Mouse (Mus musculus) hindbrain, embryonic 15.5 days (tissue): ENCODE measurements around the gene Zscan22. TPM values are rescaled to one million over a fixed set of nuclear protein-coding genes. Genes with fewer than 3 reads are reported as not detected.
A peak's percentile ranks its signal among the peaks of the same experiment; 100 is the strongest.
"Not testable (repeated sequence)": the region's sequence is repeated elsewhere in the genome, so short reads cannot be mapped to it uniquely, and the experiment has no call there.

ENCODE experiments used
- ATAC-seq: fragments of 200-750 bp; cut with Nextera tagmentation; 2 replicates; pipeline ENCODE4 v1.8.0; 2017; ENCODE audit warnings: low read depth, moderate number of reproducible peaks, moderate TSS enrichment; ENCODE audit not compliant: low FRiP score
- H3K27ac ChIP-seq: fragments of 300-500 bp; sonication (generic); replicated peaks from 2 replicates; pipeline ENCODE4 v1.5.1; 2015; ENCODE audit warnings: mild to moderate bottlenecking, inconsistent platforms
- H3K27me3 ChIP-seq: fragments of 300-500 bp; sonication (generic); 2 replicates; pipeline ENCODE4 v1.6.1; 2015; ENCODE audit warnings: control low read depth, inconsistent platforms
- H3K36me3 ChIP-seq: fragments of 300-500 bp; sonication (generic); 2 replicates; pipeline ENCODE4 v1.6.1; 2015; ENCODE audit warnings: control low read depth, inconsistent platforms
- H3K4me1 ChIP-seq: fragments of 300-500 bp; sonication (generic); replicated peaks from 2 replicates; pipeline ENCODE4 v1.6.1; 2015; ENCODE audit warnings: control low read depth, inconsistent platforms
- H3K4me2 ChIP-seq: fragments of 300-500 bp; sonication (generic); 2 replicates; pipeline ENCODE4 v1.6.1; 2015; ENCODE audit warnings: moderate library complexity, mild to moderate bottlenecking, inconsistent platforms
- H3K4me3 ChIP-seq: fragments of 300-500 bp; sonication (generic); 2 replicates; pipeline ENCODE4 v1.5.1; 2015; ENCODE audit warnings: mild to moderate bottlenecking, inconsistent platforms
- H3K9ac ChIP-seq: fragments of 300-500 bp; sonication (generic); 2 replicates; pipeline ENCODE4 v1.6.1; 2015; ENCODE audit warnings: inconsistent platforms
- H3K9me3 ChIP-seq: fragments of 300-500 bp; sonication (generic); 2 replicates; pipeline ENCODE4 v1.6.1; 2016; ENCODE audit warnings: control low read depth, inconsistent platforms
- WGBS: fragments of 180-500 bp; shearing (Covaris S2); methylation state at CpG from one replicate; pipeline ENCODE4 v1.1.7; 2015; 5-methylcytosine and 5-hydroxymethylcytosine counted together
- polyA plus RNA-seq: library from polyadenylated mRNA; unstranded; fragments of >200 nt; fragmentation: Nextera tagmentation; extraction: Ambion mirVana; gene quantifications from 2 replicates; pipeline ENCODE4 v1.2.1, GENCODE M21; 2015

Gene Zscan22
- 9.9 and 12.4 TPM in 2 replicates for polyA plus RNA-seq

DNA sequence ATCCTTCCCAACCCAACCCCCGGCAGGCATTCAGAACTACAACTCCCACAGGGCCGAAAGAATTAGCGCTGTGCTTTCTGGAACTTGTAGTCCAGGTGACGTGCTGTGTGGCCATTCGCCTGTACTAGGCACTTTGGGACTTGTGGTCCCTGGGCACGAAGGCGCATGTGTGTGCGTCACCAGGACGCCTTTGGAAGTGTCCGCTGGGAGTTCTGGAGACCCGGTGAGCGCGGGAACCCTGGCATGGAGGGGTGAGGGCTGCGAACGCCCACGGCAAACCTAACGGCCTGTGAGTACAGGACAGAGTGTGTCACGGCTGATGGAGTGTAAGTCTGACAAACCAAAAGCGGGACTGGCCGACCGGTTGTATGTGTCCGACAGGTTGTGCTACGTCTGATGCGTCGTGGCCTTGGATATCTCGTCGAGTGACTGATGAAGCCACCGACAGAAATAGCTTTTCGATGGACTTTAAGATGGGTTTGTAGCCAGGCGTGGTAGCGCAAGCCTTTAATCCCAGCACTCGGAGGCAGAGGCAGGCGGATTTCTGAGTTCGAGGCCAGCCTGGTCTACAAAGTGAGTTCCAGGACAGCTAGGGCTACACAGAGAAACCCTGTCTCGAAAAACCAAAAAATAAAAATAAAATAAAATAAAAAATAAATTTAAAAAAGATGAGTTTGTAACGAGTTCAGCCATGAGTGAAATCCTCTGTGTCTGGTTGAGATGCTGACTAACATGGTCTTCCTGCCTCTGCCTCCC, at the start of gene Zscan22:
Zscan22 (plus strand) TSS at position 161 of the 756 bp plus-strand sequence.
- no peaks in the 10 kb centered on the region for H3K9me3 ChIP-seq
- no peaks in the 10 kb centered on the region for H3K27me3 ChIP-seq
- H3K4me1 ChIP-seq = peaks cover 11% of the 10 kb centered on the region
- peak within 1 kb of the TSS; percentile 57 for H3K4me3 ChIP-seq
- peak within 1 kb of the TSS; percentile 54 for H3K4me2 ChIP-seq
- ATAC-seq = peak; percentile 98
- H3K9ac ChIP-seq = peak within 1 kb of the TSS; percentile 49
- no peaks in the 10 kb centered on the region; the same call in 1 of the 2 replicates for H3K36me3 ChIP-seq
- WGBS = 6% methylated on average over 36 of the region's 36 CpGs
- peak within 1 kb of the TSS; percentile 57 for H3K27ac ChIP-seq

DNA sequence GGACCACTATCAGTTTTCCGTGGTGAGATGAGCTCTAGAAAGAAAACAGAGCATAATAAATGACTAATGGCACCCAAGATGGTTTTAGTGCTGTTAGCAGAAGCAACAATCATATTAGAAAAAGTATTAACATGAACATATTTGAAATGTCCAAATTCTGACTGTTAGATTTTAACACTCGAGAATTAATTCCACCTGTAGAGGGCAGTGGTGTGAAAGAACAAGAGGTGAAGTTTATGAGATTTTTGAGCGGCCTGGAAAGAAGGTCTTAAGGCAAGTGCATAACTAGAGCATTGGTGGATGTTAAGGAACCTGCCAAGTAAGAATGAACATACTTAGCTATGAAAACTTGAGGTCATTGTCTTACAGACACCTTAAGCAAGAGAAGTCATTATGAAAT, 23.3 kb upstream of the Zscan22 start:
- Histone ChIP-seq H3K9me3 (peaks cover 3% of the 10 kb centered on the region; the same call in 1 of the 2 replicates), H3K27ac (no peak overlapping the region), H3K4me2 (no peak overlapping the region), H3K4me3 (no peak overlapping the region), H3K27me3 (0 out of 2 replicates have a peak, but pooled peaks cover 3% of the 10 kb centered on the region), H3K36me3 (no peaks in the 10 kb centered on the region), H3K4me1 (no peaks in the 10 kb centered on the region), H3K9ac (no peak overlapping the region)
- no peak for ATAC-seq
- WGBS = 32% methylated on average over 3 of the region's 3 CpGs

DNA sequence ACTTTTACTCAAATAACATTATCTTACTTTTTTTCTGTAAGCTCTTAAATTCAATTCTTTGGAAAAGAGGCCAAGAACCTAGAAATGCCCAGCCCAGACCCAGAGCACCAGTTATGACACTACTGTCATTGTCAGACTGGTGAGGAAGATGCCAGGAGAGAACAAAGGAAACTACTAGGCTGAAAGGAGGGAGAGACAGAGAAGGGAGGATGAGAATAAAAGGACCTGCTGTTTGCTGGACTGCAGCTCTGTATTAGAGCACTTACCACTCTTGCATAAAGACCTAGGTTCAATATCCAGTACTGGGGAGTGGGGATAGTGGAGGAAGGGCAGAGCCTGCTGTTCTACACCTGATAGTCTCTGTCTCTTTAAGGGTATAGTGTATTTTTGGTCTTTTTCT, 17.6 kb upstream of the Zscan22 start:
- Histone ChIP-seq H3K9me3 (no peaks in the 10 kb centered on the region), H3K27ac (no peak overlapping the region), H3K27me3 (no peaks in the 10 kb centered on the region), H3K4me3 (peak overlapping the region; percentile 85; the same call in 1 of the 2 replicates), H3K4me2 (peak overlapping the region; percentile 90), H3K36me3 (peaks cover 4% of the 10 kb centered on the region), H3K4me1 (peaks cover 19% of the 10 kb centered on the region), H3K9ac (no peak overlapping the region)
- peak; percentile 8; the same call in 1 of the 2 replicates for ATAC-seq

DNA sequence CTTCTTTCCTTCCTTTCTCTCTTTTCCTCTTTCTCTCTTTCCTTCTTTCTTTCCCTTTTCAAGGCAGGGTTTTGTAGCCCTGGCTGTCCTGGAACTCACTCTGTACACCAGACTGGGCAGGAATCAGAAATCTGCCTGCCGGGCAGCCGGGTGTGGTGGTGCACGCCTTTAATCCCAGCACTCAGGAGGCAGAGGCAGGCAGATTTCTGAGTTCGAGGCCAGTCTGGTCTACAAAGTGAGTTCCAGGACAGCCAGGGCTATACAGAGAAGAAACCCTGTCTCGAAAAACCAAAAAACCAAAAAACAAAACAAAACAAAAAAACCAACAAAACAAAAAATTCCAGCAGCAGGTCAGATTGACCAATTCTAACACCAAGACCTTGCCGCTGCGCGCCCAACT, 17.1 kb upstream of the Zscan22 start:
- peak overlapping the region; percentile 85 for H3K4me3 ChIP-seq
- WGBS = 43% methylated on average over 8 of the region's 8 CpGs
- peak overlapping the region; percentile 90 for H3K4me2 ChIP-seq
- peaks cover 19% of the 10 kb centered on the region for H3K4me1 ChIP-seq
- ATAC-seq = peak; percentile 4
- H3K9ac ChIP-seq = peak overlapping the region; percentile 80
- H3K36me3 ChIP-seq, H3K9me3 ChIP-seq, H3K27me3 ChIP-seq: not testable (repeated sequence)
- H3K27ac ChIP-seq = peak overlapping the region; percentile 73

DNA sequence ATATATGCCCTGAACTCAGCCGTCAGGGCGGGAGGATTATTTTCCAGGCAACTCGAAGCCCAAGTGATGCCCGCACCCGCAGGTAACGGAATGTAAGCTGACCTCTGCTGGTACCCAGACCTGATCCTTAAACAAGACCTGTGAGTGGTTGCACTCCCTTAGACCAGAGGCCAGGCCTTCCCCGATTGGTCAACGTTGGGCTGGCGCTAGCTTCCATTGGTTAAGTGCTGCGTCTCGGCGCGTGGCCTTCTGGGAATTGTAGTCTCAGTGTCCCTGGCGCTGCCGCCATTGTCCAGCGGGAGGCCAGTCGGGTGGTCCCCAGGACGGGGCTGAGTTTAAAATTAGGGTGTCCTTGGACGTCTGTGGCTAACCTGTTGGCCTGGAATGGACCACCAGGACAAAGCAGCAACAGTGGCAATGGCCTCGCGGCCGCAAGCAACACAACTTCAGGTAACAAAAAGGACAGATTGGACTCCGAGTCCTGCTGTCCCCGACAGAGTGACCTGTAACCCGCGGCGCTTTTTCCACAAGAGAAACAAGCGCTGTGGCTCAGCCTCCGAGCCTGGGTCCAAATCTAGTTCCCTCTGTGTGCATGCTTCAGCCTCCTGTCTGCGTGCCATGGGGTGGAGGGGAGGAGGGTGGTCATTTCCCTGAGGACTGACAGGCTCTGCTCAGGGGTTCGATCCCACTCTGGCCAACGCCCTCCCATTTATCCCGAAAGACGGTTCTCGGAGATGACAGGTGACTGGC, 16.5 kb upstream of the Zscan22 start, which contains the start of gene Zfp128:
Zfp128 (plus strand) TSS at position 267 of the 750 bp plus-strand sequence.
- peak; percentile 98 for ATAC-seq
- peaks cover 19% of the 10 kb centered on the region for H3K4me1 ChIP-seq
- H3K4me2 ChIP-seq = peak within 1 kb of the TSS; percentile 90
- peak within 1 kb of the TSS; percentile 85 for H3K4me3 ChIP-seq
- H3K27ac ChIP-seq = peak within 1 kb of the TSS; percentile 73
- peak within 1 kb of the TSS; percentile 80 for H3K9ac ChIP-seq
- H3K36me3 ChIP-seq = peaks cover 14% of the 10 kb centered on the region
- WGBS = under 1% methylated on average over 35 of the region's 35 CpGs
- H3K27me3 ChIP-seq = no peaks in the 10 kb centered on the region
- no peaks in the 10 kb centered on the region for H3K9me3 ChIP-seq

DNA sequence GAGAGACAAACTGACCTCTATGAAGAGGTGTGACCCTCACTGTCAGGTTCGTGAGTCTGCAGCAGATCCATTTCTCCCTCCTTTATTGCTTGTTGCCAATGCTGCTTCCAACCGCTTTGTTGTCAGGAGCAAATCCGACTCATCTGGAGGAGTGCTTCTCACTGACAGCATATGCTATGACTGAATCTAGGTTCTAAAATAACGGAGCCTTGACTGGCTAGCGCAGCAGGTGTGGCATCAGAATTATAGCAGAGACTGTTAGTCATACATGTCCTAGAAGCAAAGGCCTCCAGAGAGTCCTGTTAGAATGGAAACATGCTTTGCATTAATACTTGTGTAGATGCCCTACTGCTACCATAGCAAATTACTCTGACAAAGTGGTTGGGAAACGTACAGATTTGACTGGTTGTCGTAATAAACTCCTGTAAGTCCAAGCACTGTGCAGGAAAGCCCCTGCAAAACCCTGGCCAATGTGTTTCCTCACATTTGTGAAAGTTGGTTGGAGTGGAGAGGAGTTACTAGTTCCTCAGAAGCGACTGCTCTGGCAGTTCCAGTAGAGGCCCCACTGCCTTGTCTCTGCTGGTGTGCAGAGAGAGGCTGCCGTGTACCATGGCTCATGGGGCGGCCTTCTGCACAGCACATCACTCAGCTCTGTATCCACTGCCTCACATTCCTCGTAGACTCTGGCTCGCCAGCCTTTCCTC, 10.9 kb upstream of the Zscan22 start:
- Histone ChIP-seq H3K4me1 (peaks cover 11% of the 10 kb centered on the region), H3K27me3 (no peaks in the 10 kb centered on the region), H3K9me3 (no peaks in the 10 kb centered on the region), H3K4me2 (no peak overlapping the region), H3K27ac (no peak overlapping the region), H3K36me3 (peaks cover 67% of the 10 kb centered on the region), H3K9ac (no peak overlapping the region), H3K4me3 (no peak overlapping the region)
- WGBS = 91% methylated on average over 12 of the region's 12 CpGs
- ATAC-seq = no peak

DNA sequence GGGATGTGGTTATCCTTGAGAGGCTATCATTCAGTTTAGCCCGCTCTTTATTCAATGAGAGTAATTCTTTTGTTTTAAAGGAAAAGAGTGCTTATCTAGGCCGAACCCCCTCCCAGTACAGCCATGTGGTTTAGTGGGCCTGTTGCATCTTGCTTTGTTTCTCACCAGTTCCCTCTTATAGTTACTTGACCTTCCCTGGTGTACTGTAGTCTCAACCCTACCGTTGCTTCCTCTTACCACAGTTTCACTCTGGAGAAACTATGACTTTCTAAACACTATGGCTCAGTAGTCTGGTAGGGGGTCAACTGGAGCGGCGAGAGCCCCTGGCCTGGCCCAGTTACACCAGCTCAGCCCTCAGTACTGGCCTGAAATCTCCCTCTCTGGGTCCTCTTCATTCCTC, 10.0 kb upstream of the Zscan22 start:
- Histone ChIP-seq H3K27me3 (no peaks in the 10 kb centered on the region), H3K4me3 (no peak overlapping the region), H3K4me1 (peaks cover 2% of the 10 kb centered on the region; the same call in 1 of the 2 replicates), H3K9ac (no peak overlapping the region), H3K9me3 (no peaks in the 10 kb centered on the region), H3K36me3 (peaks cover 76% of the 10 kb centered on the region), H3K4me2 (no peak overlapping the region), H3K27ac (no peak overlapping the region)
- ATAC-seq = no peak
- WGBS = 96% methylated on average over 5 of the region's 5 CpGs

DNA sequence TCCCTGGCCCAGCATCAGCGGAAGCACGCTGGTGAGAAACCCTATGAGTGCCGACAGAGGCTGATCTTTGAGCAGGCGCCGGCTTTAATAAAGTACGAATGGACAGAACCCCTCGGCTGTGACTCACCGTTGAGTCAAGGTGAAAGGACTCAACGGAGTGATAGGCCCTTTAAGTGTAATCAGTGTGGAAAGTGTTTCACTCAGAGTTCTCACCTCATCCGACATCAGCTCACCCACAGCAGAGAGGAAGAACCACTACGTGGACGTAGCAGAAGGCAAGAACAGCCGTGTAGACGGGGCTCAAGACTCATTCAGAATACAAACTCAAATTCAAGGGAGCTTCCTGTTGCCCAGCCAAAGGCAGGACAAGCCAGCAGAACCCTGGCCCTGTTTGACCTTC, 6.7 kb upstream of the Zscan22 start:
- peaks cover 63% of the 10 kb centered on the region for H3K36me3 ChIP-seq
- H3K9ac ChIP-seq = no peak overlapping the region
- H3K27me3 ChIP-seq = no peaks in the 10 kb centered on the region
- H3K4me1 ChIP-seq = no peaks in the 10 kb centered on the region
- H3K4me2 ChIP-seq = no peak overlapping the region
- WGBS = 93% methylated on average over 14 of the region's 14 CpGs
- H3K27ac ChIP-seq = no peak overlapping the region
- H3K4me3 ChIP-seq = no peak overlapping the region
- H3K9me3 ChIP-seq = no peaks in the 10 kb centered on the region
- no peak for ATAC-seq

DNA sequence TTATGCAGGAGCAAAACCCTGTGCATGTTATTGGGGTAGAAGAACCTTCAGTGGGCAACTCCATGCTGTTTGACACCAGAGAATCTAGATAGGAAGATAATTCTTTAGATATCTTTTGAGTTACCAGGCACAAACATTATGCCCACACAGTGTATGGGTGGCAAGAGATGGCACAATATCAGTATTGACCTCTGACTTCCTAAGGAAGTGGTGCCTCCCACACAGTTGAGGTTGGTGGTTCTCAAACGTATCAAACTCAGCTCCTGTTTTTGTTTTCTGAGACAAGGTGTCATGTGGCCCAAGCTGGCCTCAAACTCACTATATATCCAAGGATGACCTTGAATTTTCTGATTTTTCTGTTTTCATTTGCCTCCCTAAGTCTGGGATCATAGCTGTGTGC, 6.3 kb upstream of the Zscan22 start:
- H3K36me3 ChIP-seq = peaks cover 59% of the 10 kb centered on the region
- H3K27me3 ChIP-seq = no peaks in the 10 kb centered on the region
- no peak overlapping the region for H3K27ac ChIP-seq
- no peaks in the 10 kb centered on the region for H3K4me1 ChIP-seq
- no peak overlapping the region for H3K9ac ChIP-seq
- ATAC-seq = no peak
- H3K4me2 ChIP-seq = no peak overlapping the region
- 76% methylated on average over 1 of the region's 1 CpGs for WGBS
- H3K9me3 ChIP-seq = no peaks in the 10 kb centered on the region
- H3K4me3 ChIP-seq = no peak overlapping the region

DNA sequence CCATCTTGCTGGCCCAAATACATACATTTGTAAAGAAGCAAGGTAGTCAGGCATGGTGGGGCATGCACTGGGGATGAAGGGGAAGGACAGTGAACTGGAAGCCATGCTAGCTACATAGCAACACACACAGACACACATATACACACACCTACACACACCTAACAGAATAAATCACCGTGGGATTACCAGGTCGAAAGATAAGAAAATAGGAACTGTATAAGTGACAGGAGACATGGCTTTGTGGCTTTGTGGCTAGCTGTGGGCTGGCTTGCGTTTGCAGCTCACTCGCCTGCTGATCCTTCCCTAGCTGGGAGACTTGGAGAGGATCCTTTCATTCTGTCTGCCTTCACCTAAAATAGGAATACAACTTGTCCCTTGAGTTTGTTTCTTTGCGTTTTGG, 3.9 kb downstream of the Zscan22 start:
- Histone ChIP-seq H3K4me1 (peaks cover 11% of the 10 kb centered on the region), H3K27ac (no peak overlapping the region), H3K27me3 (no peaks in the 10 kb centered on the region), H3K9ac (no peak overlapping the region), H3K4me2 (no peak overlapping the region), H3K36me3 (peaks cover 17% of the 10 kb centered on the region), H3K9me3 (no peaks in the 10 kb centered on the region), H3K4me3 (no peak overlapping the region)
- no peak for ATAC-seq
- 98% methylated on average over 5 of the region's 5 CpGs for WGBS

DNA sequence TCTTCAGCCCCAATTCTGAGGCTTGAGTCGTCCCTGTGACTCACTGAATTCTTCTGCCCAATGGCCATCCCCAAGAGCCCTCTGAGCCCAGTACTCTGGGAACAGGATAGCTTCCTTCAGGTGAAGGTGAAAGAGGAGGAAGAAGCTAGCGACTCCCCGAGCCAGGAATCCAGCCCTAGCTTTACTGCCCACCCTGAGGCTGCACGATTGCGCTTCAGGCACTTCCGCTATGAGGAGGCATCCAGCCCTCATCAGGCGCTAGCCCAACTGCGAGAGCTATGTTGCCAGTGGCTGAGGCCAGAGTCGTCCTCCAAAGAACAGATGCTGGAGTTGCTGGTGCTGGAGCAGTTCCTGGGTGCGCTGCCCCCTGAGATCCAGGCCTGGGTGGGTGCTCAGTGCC, 6.0 kb downstream of the Zscan22 start:
- H3K9ac ChIP-seq = no peak overlapping the region
- peaks cover 39% of the 10 kb centered on the region for H3K36me3 ChIP-seq

DNA sequence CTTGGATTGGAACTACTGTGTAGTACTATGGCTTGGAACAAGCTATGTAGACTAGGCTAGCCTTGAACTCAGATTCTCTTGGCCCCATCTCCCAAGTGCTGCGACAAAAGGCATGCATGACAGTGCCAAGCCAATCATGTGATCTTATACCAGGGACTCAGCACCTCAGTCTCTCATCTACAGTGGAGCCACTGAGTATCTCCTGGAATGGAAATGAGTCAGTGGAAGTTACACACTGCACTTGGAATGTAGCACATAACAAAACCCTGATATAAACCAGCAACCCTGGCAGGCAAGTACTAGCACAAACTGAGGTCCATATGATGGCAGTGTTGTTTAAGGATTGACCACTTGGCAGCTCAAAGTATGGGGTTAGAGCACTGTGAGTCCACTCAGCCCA, 7.5 kb downstream of the Zscan22 start:
- no peak overlapping the region for H3K4me2 ChIP-seq
- H3K4me3 ChIP-seq = no peak overlapping the region
- whole genome bisulfite sequencing = 92% methylated on average over 1 of the region's 1 CpGs
- H3K27me3 ChIP-seq = no peaks in the 10 kb centered on the region
- no peak overlapping the region for H3K27ac ChIP-seq
- H3K9me3 ChIP-seq = no peaks in the 10 kb centered on the region
- ATAC-seq = no peak
- H3K4me1 ChIP-seq = peaks cover 8% of the 10 kb centered on the region
- H3K9ac ChIP-seq = no peak overlapping the region
- peaks cover 43% of the 10 kb centered on the region for H3K36me3 ChIP-seq

More for the DNA sequence above, 6.0 kb downstream of the Zscan22 start:
- Histone ChIP-seq H3K4me3 (no peak overlapping the region), H3K27ac (no peak overlapping the region), H3K4me1 (peaks cover 4% of the 10 kb centered on the region), H3K9me3 (no peaks in the 10 kb centered on the region), H3K27me3 (no peaks in the 10 kb centered on the region), H3K4me2 (no peak overlapping the region)
- 59% methylated on average over 10 of the region's 10 CpGs for WGBS
- ATAC-seq = no peak
